Mouse (Mus musculus): Measurements from ENCODE around the gene 1700025F22Rik. TPM values are rescaled to one million over a fixed set of nuclear protein-coding genes. Genes with fewer than 3 reads are reported as not detected.
"Not testable (repeated sequence)": the region's sequence is repeated elsewhere in the genome, so short reads cannot be mapped to it uniquely, and the experiment has no call there.

Gene 1700025F22Rik
- polyA plus RNA-seq, 1 experiment, result not detected

DNA sequence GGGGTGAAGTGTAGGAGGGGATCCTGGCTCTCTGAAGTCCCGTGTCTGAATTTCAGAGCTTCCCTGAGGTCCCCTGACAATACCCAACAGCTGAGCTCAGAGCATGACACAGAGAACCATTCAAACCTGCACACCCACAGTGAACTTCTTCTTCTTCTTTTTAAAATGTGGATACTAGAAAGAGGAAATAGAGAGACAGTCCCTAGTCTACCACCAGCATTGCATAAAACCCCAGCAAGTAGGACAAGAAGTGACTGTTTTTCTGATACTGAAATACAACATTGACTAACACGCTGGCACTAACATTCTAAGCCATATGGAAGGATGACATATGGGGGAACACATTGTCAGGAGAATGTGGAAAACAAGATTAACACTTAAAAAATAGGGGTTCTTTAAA lies 45.8 kb downstream of the 1700025F22Rik start:
- Histone ChIP-seq H3K4me3 (ENCODE audit: insufficient read depth, low read depth, low read length) (no peak overlapping the region), H3K27ac (ENCODE audit: insufficient read depth, low read depth, low read length) (no peak overlapping the region), H3K4me1 (ENCODE audit: control insufficient read depth, insufficient read depth, low read length) (no peaks in the 10 kb centered on the region)
- WGBS, result 81% methylated on average over 2 of the region's 2 CpGs
- TF ChIP-seq POLR2A (IDR thresholded peaks at IDR 0.05; ENCODE audit: insufficient read depth, low read depth, low read length) (no peak), CTCF (IDR thresholded peaks at IDR 0.05; ENCODE audit: insufficient read depth, low read depth, low read length) (no peak)

- TF ChIP-seq POLR2A (IDR thresholded peaks at IDR 0.05; ENCODE audit: insufficient read depth, low read depth, low read length) (no peak), CTCF (IDR thresholded peaks at IDR 0.05; ENCODE audit: insufficient read depth, low read depth, low read length) (no peak)
- no peak overlapping the region for H3K27ac ChIP-seq (ENCODE audit: insufficient read depth, low read depth, low read length)
- H3K4me3 ChIP-seq (ENCODE audit: insufficient read depth, low read depth, low read length), result no peak overlapping the region
- WGBS, result 79% methylated on average over 3 of the region's 3 CpGs
- no peaks in the 10 kb centered on the region for H3K4me1 ChIP-seq (ENCODE audit: control insufficient read depth, insufficient read depth, low read length)
Observed at GRCm38 (mm10) chr19:11107746-11108145, 57.4 kb downstream of the 1700025F22Rik start.

- WGBS, result 74% methylated on average over 1 of the region's 1 CpGs
- no peaks in the 10 kb centered on the region for H3K4me1 ChIP-seq (ENCODE audit: control insufficient read depth, insufficient read depth, low read length)
- TF ChIP-seq CTCF (IDR thresholded peaks at IDR 0.05; ENCODE audit: insufficient read depth, low read depth, low read length) (no peak), POLR2A (IDR thresholded peaks at IDR 0.05; ENCODE audit: insufficient read depth, low read depth, low read length) (no peak)
- no peak overlapping the region for H3K4me3 ChIP-seq (ENCODE audit: insufficient read depth, low read depth, low read length)
- H3K27ac ChIP-seq (ENCODE audit: insufficient read depth, low read depth, low read length), result no peak overlapping the region
Observed at GRCm38 (mm10) chr19:11101880-11102279, 63.2 kb downstream of the 1700025F22Rik start.

DNA sequence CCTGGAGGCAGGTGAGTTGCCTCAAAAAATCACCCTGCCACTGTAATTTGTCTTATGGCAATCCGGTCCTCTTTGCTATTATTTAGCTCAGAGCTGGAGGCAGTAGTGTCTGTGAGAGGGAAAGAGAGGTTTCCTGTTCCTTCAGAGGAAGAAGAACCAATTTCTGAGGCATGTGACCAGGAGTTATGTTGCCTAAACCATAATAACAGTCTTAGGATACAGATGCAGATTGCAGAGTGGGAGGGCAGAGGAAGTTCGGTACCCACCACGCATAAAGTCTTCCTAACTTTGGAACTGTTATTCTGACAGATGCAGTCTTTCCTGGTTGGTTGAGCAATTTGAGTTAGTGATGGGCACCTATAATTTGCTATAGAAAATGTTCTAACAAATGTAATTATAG lies 66.7 kb downstream of the 1700025F22Rik start:
- Histone ChIP-seq H3K27ac (ENCODE audit: insufficient read depth, low read depth, low read length) (no peak overlapping the region), H3K4me1 (ENCODE audit: control insufficient read depth, insufficient read depth, low read length) (no peaks in the 10 kb centered on the region), H3K4me3 (ENCODE audit: insufficient read depth, low read depth, low read length) (no peak overlapping the region)
- TF ChIP-seq POLR2A (IDR thresholded peaks at IDR 0.05; ENCODE audit: insufficient read depth, low read depth, low read length) (no peak), CTCF (IDR thresholded peaks at IDR 0.05; ENCODE audit: insufficient read depth, low read depth, low read length) (no peak)
- WGBS, result 77% methylated on average over 3 of the region's 3 CpGs

- peak overlapping the region; percentile 41 for H3K4me3 ChIP-seq (ENCODE audit: insufficient read depth, low read depth, low read length)
- 3% methylated on average over 50 of the region's 50 CpGs for WGBS
- not testable (repeated sequence) for H3K27ac ChIP-seq (ENCODE audit: insufficient read depth, low read depth, low read length); H3K4me1 ChIP-seq (ENCODE audit: control insufficient read depth, insufficient read depth, low read length)
Observed at GRCm38 (mm10) chr19:11092131-11092530, 73.0 kb downstream of the 1700025F22Rik start.

Other genes starting within 250 kb of the 1700025F22Rik start
- gene Zp1, start 244.7 kb downstream of the 1700025F22Rik start, polyA plus RNA-seq (2012; ENCODE audit: insufficient read depth, insufficient read length, low replicate concordance, missing spikeins), result not detected in 2 replicates
- not detected in 2 replicates for gene Ptgdr2, start 228.2 kb downstream of the 1700025F22Rik start, polyA plus RNA-seq (2012; ENCODE audit: insufficient read depth, insufficient read length, low replicate concordance, missing spikeins)
- gene Ccdc86, start 216.1 kb downstream of the 1700025F22Rik start, polyA plus RNA-seq (2012; ENCODE audit: insufficient read depth, insufficient read length, low replicate concordance, missing spikeins), result not detected in 2 replicates
- gene Ms4a10, start 190.7 kb downstream of the 1700025F22Rik start, polyA plus RNA-seq (2012; ENCODE audit: insufficient read depth, insufficient read length, low replicate concordance, missing spikeins), result not detected in 2 replicates
- not detected in 2 replicates for gene Ms4a15, start 172.1 kb downstream of the 1700025F22Rik start, polyA plus RNA-seq (2012; ENCODE audit: insufficient read depth, insufficient read length, low replicate concordance, missing spikeins)
- not detected in 2 replicates for gene Ms4a18, start 147.3 kb downstream of the 1700025F22Rik start, polyA plus RNA-seq (2012; ENCODE audit: insufficient read depth, insufficient read length, low replicate concordance, missing spikeins)
- gene Ms4a8a, start 84.2 kb downstream of the 1700025F22Rik start, polyA plus RNA-seq (2012; ENCODE audit: insufficient read depth, insufficient read length, low replicate concordance, missing spikeins), result not detected in 2 replicates
- gene 1700017D01Rik, start 34.4 kb downstream of the 1700025F22Rik start, polyA plus RNA-seq (2012; ENCODE audit: insufficient read depth, insufficient read length, low replicate concordance, missing spikeins), result not detected in 2 replicates
- gene Ms4a13, start 31.4 kb upstream of the 1700025F22Rik start, polyA plus RNA-seq (2012; ENCODE audit: insufficient read depth, insufficient read length, low replicate concordance, missing spikeins), result not detected in 2 replicates
- not detected in 2 replicates for gene Ms4a12, start 67.1 kb upstream of the 1700025F22Rik start, polyA plus RNA-seq (2012; ENCODE audit: insufficient read depth, insufficient read length, low replicate concordance, missing spikeins)
- not detected in 2 replicates for gene Ms4a1, start 100.9 kb upstream of the 1700025F22Rik start, polyA plus RNA-seq (2012; ENCODE audit: insufficient read depth, insufficient read length, low replicate concordance, missing spikeins)
- not detected in 2 replicates for gene Ms4a5, start 118.6 kb upstream of the 1700025F22Rik start, polyA plus RNA-seq (2012; ENCODE audit: insufficient read depth, insufficient read length, low replicate concordance, missing spikeins)
- gene Ms4a14, start 149.1 kb upstream of the 1700025F22Rik start, polyA plus RNA-seq (2012; ENCODE audit: insufficient read depth, insufficient read length, low replicate concordance, missing spikeins), result not detected in 2 replicates
- not detected in 2 replicates for gene Ms4a7, start 170.8 kb upstream of the 1700025F22Rik start, polyA plus RNA-seq (2012; ENCODE audit: insufficient read depth, insufficient read length, low replicate concordance, missing spikeins)
- gene Ms4a4a, start 210.2 kb upstream of the 1700025F22Rik start, polyA plus RNA-seq (2012; ENCODE audit: insufficient read depth, insufficient read length, low replicate concordance, missing spikeins), result not detected in 2 replicates
- gene Ms4a4c, start 239.4 kb upstream of the 1700025F22Rik start, polyA plus RNA-seq (2012; ENCODE audit: insufficient read depth, insufficient read length, low replicate concordance, missing spikeins), result not detected in 2 replicates